Mouse (Mus musculus): ENCODE results near the gene Zfhx3. TPM values are rescaled to one million over a fixed set of nuclear protein-coding genes. Genes with fewer than 3 reads are reported as not detected.

Zfhx3 gene
- total and polyA plus RNA-seq, 2 experiments from 2014 or later, result 14.9 to 15.3 TPM

- ATAC-seq, result peak; percentile 71
- Histone ChIP-seq H3K27ac (no peak overlapping the region; the same call in 1 of the 2 replicates), H3K4me1 (ENCODE audit: insufficient read depth, low read length) (peaks cover 28% of the 10 kb centered on the region), H3K36me3 (ENCODE audit: insufficient read depth, low read length) (no peaks in the 10 kb centered on the region), H3K9ac (replicated peaks; ENCODE audit: low read length) (peak overlapping the region; percentile 17; the same call in 1 of the 2 replicates), H3K27me3 (ENCODE audit: insufficient read depth, low read length) (no peaks in the 10 kb centered on the region), H3K4me3 (ENCODE audit: low read length) (no peak overlapping the region), H3K4me2 (ENCODE audit: low read depth, low read length) (peak overlapping the region; percentile 22; the same call in 1 of the 2 replicates), H3K9me3 (ENCODE audit: low read length) (no peaks in the 10 kb centered on the region)
- DNase-seq (ENCODE audit: low spot score), result peak; percentile 88
- WGBS, result 23% methylated on average over 18 of the region's 18 CpGs
- no peak for TF ChIP-seq CTCF (IDR thresholded peaks at IDR 0.05; ENCODE audit: low read depth)
Observed at GRCm38 (mm10) chr8:108896468-108897346, 954.3 kb downstream of the Zfhx3 start.

DNA sequence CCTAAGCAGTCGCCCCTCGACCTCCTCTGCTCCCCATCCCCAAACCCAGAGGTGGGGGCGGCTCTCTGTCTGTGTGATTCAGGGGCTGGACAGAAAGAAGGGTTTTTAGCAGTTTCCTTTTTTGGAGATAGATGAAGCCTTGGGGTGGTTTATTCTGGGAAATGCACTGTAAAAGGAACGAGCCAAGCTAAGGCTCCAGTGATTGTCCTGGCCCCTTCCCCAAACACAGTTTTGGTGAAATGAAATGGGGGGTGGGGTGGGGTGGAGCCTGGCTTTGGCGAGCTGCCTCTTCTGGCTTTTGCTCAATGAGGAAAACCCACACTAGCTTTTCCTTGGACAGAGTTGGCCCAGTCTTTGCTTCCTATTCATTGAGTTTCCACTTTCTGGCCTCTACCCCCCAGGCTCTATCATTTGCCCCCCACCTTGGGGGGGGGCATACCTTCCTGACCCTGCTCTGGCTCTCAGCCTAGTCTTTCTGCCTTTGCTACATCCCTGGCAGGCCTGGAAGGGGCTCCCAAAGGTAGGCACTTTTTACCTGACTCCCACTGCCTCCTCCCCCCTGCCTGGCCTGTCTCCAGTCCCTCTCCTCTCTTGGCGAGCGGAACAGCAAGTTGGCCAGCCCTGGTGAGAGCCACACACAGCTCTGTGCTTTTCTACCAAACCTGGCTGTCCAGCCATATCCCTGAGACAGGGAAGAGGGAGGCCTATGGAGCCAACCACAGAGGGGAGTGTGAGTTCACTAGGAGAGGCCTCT, 955.1 kb downstream of the Zfhx3 start:
- Histone ChIP-seq H3K4me1 (ENCODE audit: insufficient read depth, low read length) (peaks cover 28% of the 10 kb centered on the region), H3K9me3 (ENCODE audit: low read length) (no peaks in the 10 kb centered on the region), H3K4me3 (ENCODE audit: low read length) (no peak overlapping the region), H3K27ac (no peak overlapping the region), H3K9ac (replicated peaks; ENCODE audit: low read length) (no peak overlapping the region), H3K4me2 (ENCODE audit: low read depth, low read length) (no peak overlapping the region), H3K36me3 (ENCODE audit: insufficient read depth, low read length) (no peaks in the 10 kb centered on the region), H3K27me3 (ENCODE audit: insufficient read depth, low read length) (no peaks in the 10 kb centered on the region)
- ATAC-seq (no peak), DNase-seq (ENCODE audit: low spot score) (peak; percentile 48)
- 39% methylated on average over 7 of the region's 7 CpGs for WGBS
- TF ChIP-seq CTCF (IDR thresholded peaks at IDR 0.05; ENCODE audit: low read depth), result no peak

DNA sequence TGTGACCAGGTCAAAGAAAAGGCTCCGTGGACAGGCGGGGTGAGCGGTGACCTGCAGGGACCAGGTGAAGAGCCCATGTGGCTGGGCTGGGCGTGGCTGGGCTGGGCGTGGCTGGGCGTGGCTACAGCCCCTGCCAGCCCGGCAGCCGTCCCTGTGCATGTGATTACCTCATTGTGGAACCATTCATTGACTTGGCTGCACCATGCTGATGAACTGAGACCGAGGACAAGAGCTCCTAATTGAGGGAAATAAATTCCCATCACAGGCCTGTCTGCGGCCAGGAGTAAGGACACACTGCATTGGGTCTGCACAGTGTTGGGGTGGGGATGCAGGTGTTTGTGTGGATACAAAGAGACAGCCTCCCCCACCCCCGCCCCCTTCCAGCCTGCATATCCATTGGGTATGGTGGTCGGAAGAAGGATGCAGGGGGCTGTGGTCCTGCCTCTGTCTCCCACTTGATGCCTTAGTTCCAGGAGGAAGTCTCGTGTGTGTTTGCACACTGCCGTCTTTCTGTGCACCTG, 956.9 kb downstream of the Zfhx3 start:
- no peak overlapping the region for H3K4me3 ChIP-seq (ENCODE audit: low read length)
- no peaks in the 10 kb centered on the region for H3K27me3 ChIP-seq (ENCODE audit: insufficient read depth, low read length)
- WGBS, result 63% methylated on average over 14 of the region's 14 CpGs
- H3K9ac ChIP-seq (replicated peaks; ENCODE audit: low read length), result no peak overlapping the region
- peaks cover 28% of the 10 kb centered on the region for H3K4me1 ChIP-seq (ENCODE audit: insufficient read depth, low read length)
- no peak for DNase-seq (ENCODE audit: low spot score)
- no peaks in the 10 kb centered on the region for H3K9me3 ChIP-seq (ENCODE audit: low read length)
- no peak overlapping the region for H3K27ac ChIP-seq
- TF ChIP-seq CTCF (IDR thresholded peaks at IDR 0.05; ENCODE audit: low read depth), result no peak
- no peak for ATAC-seq
- H3K36me3 ChIP-seq (ENCODE audit: insufficient read depth, low read length), result no peaks in the 10 kb centered on the region
- no peak overlapping the region for H3K4me2 ChIP-seq (ENCODE audit: low read depth, low read length)

DNA sequence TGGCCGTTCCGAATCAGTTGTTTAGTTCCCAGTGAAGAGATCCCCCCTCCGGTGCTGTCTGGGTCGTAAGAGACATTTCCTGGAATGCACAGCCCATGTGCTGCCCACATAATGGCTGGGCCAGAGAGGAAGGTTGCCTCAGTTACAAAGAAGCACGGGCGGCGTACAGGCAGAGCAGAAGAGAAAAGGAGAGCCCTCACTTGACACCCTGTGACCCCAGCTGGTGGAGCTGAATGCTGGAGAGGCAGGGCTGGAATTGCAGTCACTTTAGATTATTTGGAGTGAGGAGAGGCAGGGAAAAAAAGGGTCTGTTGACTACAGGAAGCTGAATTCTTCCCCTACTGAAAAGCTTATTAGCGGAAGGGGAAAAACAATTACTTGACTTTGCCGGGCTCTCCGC, 958.1 kb downstream of the Zfhx3 start:
- Histone ChIP-seq H3K27ac (no peak overlapping the region), H3K36me3 (ENCODE audit: insufficient read depth, low read length) (no peaks in the 10 kb centered on the region), H3K4me3 (ENCODE audit: low read length) (no peak overlapping the region), H3K9me3 (ENCODE audit: low read length) (no peaks in the 10 kb centered on the region), H3K4me2 (ENCODE audit: low read depth, low read length) (no peak overlapping the region), H3K9ac (replicated peaks; ENCODE audit: low read length) (no peak overlapping the region), H3K27me3 (ENCODE audit: insufficient read depth, low read length) (no peaks in the 10 kb centered on the region), H3K4me1 (ENCODE audit: insufficient read depth, low read length) (peaks cover 26% of the 10 kb centered on the region)
- ATAC-seq, result no peak
- 19% methylated on average over 10 of the region's 10 CpGs for WGBS
- TF ChIP-seq CTCF (IDR thresholded peaks at IDR 0.05; ENCODE audit: low read depth), result no peak
- no peak for DNase-seq (ENCODE audit: low spot score)

DNA sequence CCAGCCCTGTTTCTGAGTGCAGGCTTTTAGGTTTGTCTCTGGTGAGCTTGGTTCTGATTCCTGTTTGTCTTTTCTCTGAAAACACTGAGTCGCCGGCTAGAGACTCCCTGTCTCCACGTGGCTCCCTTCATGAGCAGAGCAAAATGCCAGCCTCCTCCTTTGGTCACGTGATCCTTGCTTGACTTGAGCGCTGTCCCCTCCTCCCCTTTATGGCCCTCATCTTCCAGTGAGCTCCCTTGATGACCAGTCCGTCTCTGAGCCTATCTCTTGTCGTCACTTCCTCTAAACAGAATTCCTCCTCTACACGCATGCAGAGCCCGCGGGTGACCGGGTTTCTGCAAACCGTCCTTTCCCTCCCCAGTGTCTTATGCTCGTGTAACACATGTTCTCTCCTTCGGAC, 958.8 kb downstream of the Zfhx3 start:
- TF ChIP-seq CTCF (IDR thresholded peaks at IDR 0.05; ENCODE audit: low read depth), result no peak
- H3K27me3 ChIP-seq (ENCODE audit: insufficient read depth, low read length), result no peaks in the 10 kb centered on the region
- H3K4me1 ChIP-seq (ENCODE audit: insufficient read depth, low read length), result peaks cover 19% of the 10 kb centered on the region
- no peaks in the 10 kb centered on the region for H3K36me3 ChIP-seq (ENCODE audit: insufficient read depth, low read length)
- DNase-seq (ENCODE audit: low spot score) (no peak), ATAC-seq (no peak)
- no peaks in the 10 kb centered on the region for H3K9me3 ChIP-seq (ENCODE audit: low read length)
- H3K27ac ChIP-seq, result no peak overlapping the region
- H3K4me2 ChIP-seq (ENCODE audit: low read depth, low read length), result no peak overlapping the region
- WGBS, result 45% methylated on average over 14 of the region's 14 CpGs
- H3K9ac ChIP-seq (replicated peaks; ENCODE audit: low read length), result no peak overlapping the region
- H3K4me3 ChIP-seq (ENCODE audit: low read length), result no peak overlapping the region

DNA sequence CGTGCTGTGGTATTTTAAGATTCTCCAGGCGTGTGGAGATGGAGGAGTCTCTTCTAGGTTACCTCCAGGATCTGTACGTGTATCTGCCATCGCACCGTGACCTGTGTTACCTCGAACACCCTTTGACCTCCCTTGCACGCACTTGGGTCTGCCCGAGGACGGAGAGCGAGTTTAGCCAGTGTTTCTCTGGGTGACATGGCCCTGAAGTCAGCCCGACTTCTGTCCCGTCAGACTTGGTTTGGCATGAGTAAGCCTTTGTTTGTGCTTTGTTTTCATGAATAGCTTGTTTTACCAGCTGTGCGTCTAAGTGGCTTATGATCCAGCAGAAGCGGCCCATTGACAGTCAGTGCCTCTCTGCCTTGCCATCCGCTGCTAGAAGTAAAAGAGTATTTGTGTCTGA, 961.1 kb downstream of the Zfhx3 start:
- Histone ChIP-seq H3K36me3 (ENCODE audit: insufficient read depth, low read length) (no peaks in the 10 kb centered on the region), H3K9me3 (ENCODE audit: low read length) (no peaks in the 10 kb centered on the region), H3K4me1 (ENCODE audit: insufficient read depth, low read length) (peaks cover 5% of the 10 kb centered on the region; the same call in 1 of the 2 replicates), H3K4me2 (ENCODE audit: low read depth, low read length) (no peak overlapping the region), H3K9ac (replicated peaks; ENCODE audit: low read length) (no peak overlapping the region), H3K4me3 (ENCODE audit: low read length) (no peak overlapping the region), H3K27ac (no peak overlapping the region), H3K27me3 (ENCODE audit: insufficient read depth, low read length) (no peaks in the 10 kb centered on the region)
- ATAC-seq (no peak), DNase-seq (ENCODE audit: low spot score) (no peak)
- TF ChIP-seq CTCF (IDR thresholded peaks at IDR 0.05; ENCODE audit: low read depth), result no peak
- 68% methylated on average over 15 of the region's 15 CpGs for whole genome bisulfite sequencing

Measured in hindbrain, postnatal 0 days (tissue).